Mouse (Mus musculus): ENCODE data around the gene 2210010C04Rik. TPM values are rescaled to one million over a fixed set of nuclear protein-coding genes. Genes with fewer than 3 reads are reported as not detected.

2210010C04Rik gene
- polyA plus RNA-seq (2017; shearing (Covaris generic)) = under 1 TPM in 1 of 2 experiments, not detected in 1; 0.10 TPM

GRCm38 (mm10) chr6:41035409-41035808, at the start of gene 2210010C04Rik:
Gene 2210010C04Rik (minus strand): TSS chr6:41035509.

DNA sequence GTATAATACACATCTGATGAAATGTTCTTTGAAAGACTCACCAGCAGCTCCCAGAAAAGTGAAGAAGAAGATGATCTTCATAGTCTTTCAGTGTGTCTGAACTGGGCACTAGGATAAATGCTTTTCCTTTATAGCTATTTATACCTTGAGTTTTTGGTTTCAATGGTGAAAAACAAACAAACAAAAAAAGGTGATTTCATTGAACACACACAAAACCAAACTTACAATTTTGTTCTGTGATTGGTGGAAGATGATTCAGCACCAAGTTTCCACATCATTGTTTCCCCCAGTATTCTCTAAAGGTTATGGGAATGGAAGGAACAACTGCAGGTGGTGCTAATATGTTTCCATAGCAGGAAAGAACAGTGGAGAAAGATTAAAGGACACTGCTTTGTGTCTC, 35.9 kb downstream of the 2210010C04Rik start, which contains the start of gene Gm2663:
TSS of gene Gm2663 (minus strand) at position 101 of the 400 bp plus-strand sequence.

Other genes with a start within 250 kb of the 2210010C04Rik start
- gene Moxd2, start 148.0 kb downstream of the 2210010C04Rik start, polyA plus RNA-seq (2017; shearing (Covaris generic)) = under 1 TPM; 0.18 to 0.25 TPM
- not detected for gene Prss58, start 135.1 kb downstream of the 2210010C04Rik start, polyA plus RNA-seq (2017; shearing (Covaris generic))
- not detected for gene 1700074P13Rik, start 95.0 kb downstream of the 2210010C04Rik start, polyA plus RNA-seq (2017; shearing (Covaris generic))
- not detected for gene Gm4744, start 83.6 kb downstream of the 2210010C04Rik start, polyA plus RNA-seq (2017; shearing (Covaris generic))
- gene 1810009J06Rik, start 70.8 kb downstream of the 2210010C04Rik start, polyA plus RNA-seq (2017; shearing (Covaris generic)) = not detected
- not detected for gene Gm2663, start 36.0 kb downstream of the 2210010C04Rik start, polyA plus RNA-seq (2017; shearing (Covaris generic))

Measured in activated CD4-positive, CD25-positive, alpha-beta regulatory T cell (primary cell).